Mouse (Mus musculus): ENCODE measurements around the gene Abat.

GRCm38 (mm10) chr16:8496967-8497366 lies 16.3 kb upstream of the Abat start:
- TF ChIP-seq TAL1 (IDR thresholded peaks at IDR 0.05; ENCODE audit: low read length) (no peak), GATA1 (IDR thresholded peaks at IDR 0.05; ENCODE audit: low read length) (no peak)

All from erythroblast, embryonic 14.5 days (primary cell).